Mouse (Mus musculus): ENCODE data around the gene Slc25a23. TPM values are rescaled to one million over a fixed set of nuclear protein-coding genes. Genes with fewer than 3 reads are reported as not detected.

Slc25a23 gene
- 28.0 and 35.7 TPM in 2 replicates for polyA plus RNA-seq (2012; rRNA removed)

GRCm38 (mm10) chr17:57059486-57059977 is at the start of gene Slc25a23:
Gene Slc25a23, minus strand, starts transcription at chr17:57059863.

GRCm38 (mm10) chr17:57105181-57106034 is 45.7 kb upstream of the Slc25a23 start, which contains the start of gene Tnfsf9:
Gene Tnfsf9, plus strand, starts transcription at chr17:57105325.

GRCm38 (mm10) chr17:57087049-57087832 is 27.6 kb upstream of the Slc25a23 start, which contains the start of gene Tubb4a:
Gene Tubb4a, minus strand, starts transcription at chr17:57087782.

GRCm38 (mm10) chr17:57078336-57078735 is 18.7 kb upstream of the Slc25a23 start, which contains the start of gene Dennd1c:
Gene Dennd1c, minus strand, starts transcription at chr17:57078514.

GRCm38 (mm10) chr17:57058891-57059485 is 675 bp downstream of the Slc25a23 start, which contains the start of gene Crb3:
Gene Crb3, plus strand, starts transcription at chr17:57059105.

GRCm38 (mm10) chr17:57041554-57041953 is 18.1 kb downstream of the Slc25a23 start, which contains the start of gene Slc25a41:
Gene Slc25a41, minus strand, starts transcription at chr17:57041654.

GRCm38 (mm10) chr17:57030931-57031660 is 28.6 kb downstream of the Slc25a23 start, which contains the start of gene Khsrp:
Gene Khsrp, minus strand, starts transcription at chr17:57031522.

GRCm38 (mm10) chr17:57011236-57012141 is 48.2 kb downstream of the Slc25a23 start, which contains the start of the genes Gtf2f1 and Gm17949:
Gene Gtf2f1, minus strand, starts transcription at chr17:57011288.
Gene Gm17949, plus strand, starts transcription at chr17:57011469.

GRCm38 (mm10) chr17:56999968-57000609 is 59.6 kb downstream of the Slc25a23 start, which contains the start of gene Pspn:
Gene Pspn, minus strand, starts transcription at chr17:57000018.

GRCm38 (mm10) chr17:56997029-56997667 is 62.5 kb downstream of the Slc25a23 start, which contains the start of gene Alkbh7:
Gene Alkbh7, plus strand, starts transcription at chr17:56997339.

Other genes starting within 250 kb of the Slc25a23 start
- 7.5 and 8.4 TPM in 2 replicates for gene Rfx2, start 228.8 kb downstream of the Slc25a23 start, polyA plus RNA-seq (2012; rRNA removed)
- not detected in 2 replicates for gene Acsbg2, start 185.4 kb downstream of the Slc25a23 start, polyA plus RNA-seq (2012; rRNA removed)
- gene 1700061G19Rik, start 184.4 kb downstream of the Slc25a23 start, polyA plus RNA-seq (2012; rRNA removed), result 0.04 TPM in 1 of 2 replicates, not detected in the other
- 95.9 and 103 TPM in 2 replicates for gene Mllt1, start 124.4 kb downstream of the Slc25a23 start, polyA plus RNA-seq (2012; rRNA removed)
- not detected in 2 replicates for gene Acer1, start 77.7 kb downstream of the Slc25a23 start, polyA plus RNA-seq (2012; rRNA removed)
- 96.5 and 130 TPM in 2 replicates for gene Clpp, start 69.6 kb downstream of the Slc25a23 start, polyA plus RNA-seq (2012; rRNA removed)
- 22.3 and 23.3 TPM in 2 replicates for gene Alkbh7, start 62.5 kb downstream of the Slc25a23 start, polyA plus RNA-seq (2012; rRNA removed)
- 0.17 TPM in 1 of 2 replicates, not detected in the other for gene Pspn, start 59.8 kb downstream of the Slc25a23 start, polyA plus RNA-seq (2012; rRNA removed)
- gene Gtf2f1, start 48.6 kb downstream of the Slc25a23 start, polyA plus RNA-seq (2012; rRNA removed), result 82.8 and 142 TPM in 2 replicates
- 0.05 and 0.08 TPM in 2 replicates for gene Gm17949, start 48.4 kb downstream of the Slc25a23 start, polyA plus RNA-seq (2012; rRNA removed)
- 132 and 136 TPM in 2 replicates for gene Khsrp, start 28.3 kb downstream of the Slc25a23 start, polyA plus RNA-seq (2012; rRNA removed)
- not detected in 2 replicates for gene Slc25a41, start 18.2 kb downstream of the Slc25a23 start, polyA plus RNA-seq (2012; rRNA removed)
- gene Crb3, start 758 bp downstream of the Slc25a23 start, polyA plus RNA-seq (2012; rRNA removed), result 0.85 and 1.8 TPM in 2 replicates
- 3.9 and 5.1 TPM in 2 replicates for gene Dennd1c, start 18.7 kb upstream of the Slc25a23 start, polyA plus RNA-seq (2012; rRNA removed)
- 70.7 and 72.5 TPM in 2 replicates for gene Tubb4a, start 27.9 kb upstream of the Slc25a23 start, polyA plus RNA-seq (2012; rRNA removed)
- gene Tnfsf9, start 45.5 kb upstream of the Slc25a23 start, polyA plus RNA-seq (2012; rRNA removed), result 6.2 and 6.5 TPM in 2 replicates
- gene Cd70, start 89.9 kb upstream of the Slc25a23 start, polyA plus RNA-seq (2012; rRNA removed), result 0.20 and 0.22 TPM in 2 replicates
- 0.35 TPM in 2 replicates for gene Tnfsf14, start 134.3 kb upstream of the Slc25a23 start, polyA plus RNA-seq (2012; rRNA removed)
- gene C3, start 168.3 kb upstream of the Slc25a23 start, polyA plus RNA-seq (2012; rRNA removed), result 2.6 and 3.3 TPM in 2 replicates
- 14.1 and 20.4 TPM in 2 replicates for gene Gpr108, start 188.6 kb upstream of the Slc25a23 start, polyA plus RNA-seq (2012; rRNA removed)
- 28.3 and 33.5 TPM in 2 replicates for gene Trip10, start 189.6 kb upstream of the Slc25a23 start, polyA plus RNA-seq (2012; rRNA removed)
- gene Vav1, start 219.2 kb upstream of the Slc25a23 start, polyA plus RNA-seq (2012; rRNA removed), result 1.7 and 2.3 TPM in 2 replicates